Mouse (Mus musculus): ENCODE measurements around the gene Cog3. TPM values are rescaled to one million over a fixed set of nuclear protein-coding genes. Genes with fewer than 3 reads are reported as not detected.

Gene Cog3
- polyA plus RNA-seq, 2 experiments, result 6.9 to 7.8 TPM

- Histone ChIP-seq H3K27ac (no peak overlapping the region), H3K4me1 (replicated peaks; ENCODE audit: control insufficient read depth in 2 of 2, insufficient read depth in 2 of 2, low read length in 1 of 2) (no peaks in the 10 kb centered on the region), H3K9ac (replicated peaks) (no peak overlapping the region), H3K9me3 (ENCODE audit: control insufficient read depth, low read length) (no peaks in the 10 kb centered on the region), H3K36me3 (replicated peaks; ENCODE audit: control insufficient read depth, insufficient read depth, low read depth) (no peaks in the 10 kb centered on the region), H3K4me2 (ENCODE audit: low read depth) (no peak overlapping the region), H3K4me3 (ENCODE audit: insufficient read depth in 1 of 2, low read depth in 2 of 2, low read length in 2 of 2) (no peak overlapping the region), H3K27me3 (ENCODE audit: control insufficient read depth, insufficient read depth, low read length) (no peaks in the 10 kb centered on the region; the same call in 1 of the 2 replicates)
- no peak for ATAC-seq (ENCODE audit: insufficient read depth)
- no peak for TF ChIP-seq CTCF (IDR thresholded peaks at IDR 0.05; ENCODE audit: low read depth)
- no peak for TF ChIP-seq EP300 (IDR thresholded peaks at IDR 0.05; ENCODE audit: low read depth)
- WGBS (ENCODE audit: insufficient replicate concordance), result 74% methylated on average over 4 of the region's 4 CpGs
- DNase-seq (ENCODE audit: low read depth in 3 of 3, low spot score in 3 of 3), result no peak
Observed at GRCm38 (mm10) chr14:75793110-75793509, 38.8 kb upstream of the Cog3 start.

DNA sequence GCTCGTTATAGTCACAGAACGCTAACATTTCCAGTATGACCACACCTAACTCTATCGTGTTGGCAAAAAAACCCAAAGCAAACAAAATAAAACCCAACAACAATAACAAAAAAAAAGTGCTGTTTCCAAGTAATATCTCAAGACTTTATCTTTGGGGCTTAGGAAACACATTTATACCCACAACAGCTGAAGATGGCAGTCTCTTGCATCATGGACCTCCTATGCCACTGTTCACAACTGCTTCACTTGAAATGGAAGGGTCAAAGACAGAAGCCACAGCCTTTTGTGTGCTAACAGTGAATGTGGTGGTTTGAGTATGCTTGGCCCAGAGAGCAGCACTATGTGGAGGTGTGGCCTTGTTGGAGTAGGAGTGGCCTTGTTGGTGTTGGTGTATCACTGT lies 37.1 kb upstream of the Cog3 start:
- WGBS (ENCODE audit: insufficient replicate concordance), result 68% methylated on average over 3 of the region's 3 CpGs
- H3K4me2 ChIP-seq (ENCODE audit: low read depth), result no peak overlapping the region
- ATAC-seq (ENCODE audit: insufficient read depth), result no peak
- no peaks in the 10 kb centered on the region for H3K9me3 ChIP-seq (ENCODE audit: control insufficient read depth, low read length)
- H3K4me1 ChIP-seq (replicated peaks; ENCODE audit: control insufficient read depth in 2 of 2, insufficient read depth in 2 of 2, low read length in 1 of 2), result peaks cover 3 to 4% of the 10 kb centered on the region in 2 experiments; a peak in 2 of 4 replicates
- H3K36me3 ChIP-seq (replicated peaks; ENCODE audit: control insufficient read depth, insufficient read depth, low read depth), result no peaks in the 10 kb centered on the region
- H3K27me3 ChIP-seq (ENCODE audit: control insufficient read depth, insufficient read depth, low read length), result no peaks in the 10 kb centered on the region; the same call in 1 of the 2 replicates
- H3K4me3 ChIP-seq (ENCODE audit: insufficient read depth in 1 of 2, low read depth in 2 of 2, low read length in 2 of 2), result no peak overlapping the region
- no peak overlapping the region for H3K9ac ChIP-seq (replicated peaks)
- TF ChIP-seq EP300 (IDR thresholded peaks at IDR 0.05; ENCODE audit: low read depth) (no peak), CTCF (IDR thresholded peaks at IDR 0.05; ENCODE audit: low read depth) (no peak)
- no peak for DNase-seq (ENCODE audit: low read depth in 3 of 3, low spot score in 3 of 3)
- H3K27ac ChIP-seq, result no peak overlapping the region

DNA sequence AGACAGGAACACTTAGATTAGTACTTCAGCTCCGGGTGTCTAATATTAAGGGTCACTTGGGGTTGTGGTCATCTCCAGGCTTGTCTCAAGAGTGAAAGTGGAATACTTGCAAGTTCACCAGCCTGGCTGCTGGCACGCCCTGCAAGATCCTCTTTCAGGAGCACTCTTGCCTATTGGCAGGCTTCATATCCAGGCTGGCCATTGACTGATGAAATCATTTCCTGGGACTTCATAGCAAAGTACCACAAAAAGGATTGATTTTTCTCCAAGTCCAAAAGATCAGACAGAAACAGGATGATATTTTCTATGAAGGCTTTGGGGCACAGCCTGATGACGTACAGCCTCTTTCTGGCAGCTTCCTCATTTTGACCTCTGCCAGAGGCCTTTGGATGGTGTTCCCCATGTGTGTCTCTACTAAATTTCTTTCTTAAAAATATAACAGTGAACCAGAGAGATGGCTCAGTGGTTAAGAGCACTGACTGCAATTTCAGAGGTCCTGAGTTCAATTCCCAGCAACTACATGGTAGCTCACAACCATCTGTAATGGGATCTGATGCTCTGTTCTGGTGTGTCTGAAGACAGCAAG lies 36.2 kb upstream of the Cog3 start:
- Histone ChIP-seq H3K4me2 (ENCODE audit: low read depth) (no peak overlapping the region), H3K9me3 (ENCODE audit: control insufficient read depth, low read length) (no peaks in the 10 kb centered on the region), H3K4me3 (ENCODE audit: insufficient read depth in 1 of 2, low read depth in 2 of 2, low read length in 2 of 2) (no peak overlapping the region), H3K9ac (replicated peaks) (no peak overlapping the region), H3K27ac (no peak overlapping the region), H3K36me3 (replicated peaks; ENCODE audit: control insufficient read depth, insufficient read depth, low read depth) (no peaks in the 10 kb centered on the region), H3K4me1 (replicated peaks; ENCODE audit: control insufficient read depth in 2 of 2, insufficient read depth in 2 of 2, low read length in 1 of 2) (peaks cover 3 to 7% of the 10 kb centered on the region in 2 experiments; a peak in 2 of 4 replicates), H3K27me3 (ENCODE audit: control insufficient read depth, insufficient read depth, low read length) (no peaks in the 10 kb centered on the region)
- TF ChIP-seq EP300 (IDR thresholded peaks at IDR 0.05; ENCODE audit: low read depth) (no peak), CTCF (IDR thresholded peaks at IDR 0.05; ENCODE audit: low read depth) (no peak)
- DNase-seq (ENCODE audit: low read depth in 3 of 3, low spot score in 3 of 3), result no peak
- ATAC-seq (ENCODE audit: insufficient read depth), result no peak
- WGBS (ENCODE audit: insufficient replicate concordance), result 55% methylated on average over 3 of the region's 3 CpGs

- Histone ChIP-seq H3K9ac (replicated peaks) (no peak overlapping the region), H3K9me3 (ENCODE audit: control insufficient read depth, low read length) (no peaks in the 10 kb centered on the region), H3K4me1 (replicated peaks; ENCODE audit: control insufficient read depth in 2 of 2, insufficient read depth in 2 of 2, low read length in 1 of 2) (peaks cover 3 to 7% of the 10 kb centered on the region in 2 experiments; a peak in 2 of 4 replicates), H3K27me3 (ENCODE audit: control insufficient read depth, insufficient read depth, low read length) (no peaks in the 10 kb centered on the region), H3K4me3 (ENCODE audit: insufficient read depth in 1 of 2, low read depth in 2 of 2, low read length in 2 of 2) (no peak overlapping the region), H3K27ac (no peak overlapping the region), H3K36me3 (replicated peaks; ENCODE audit: control insufficient read depth, insufficient read depth, low read depth) (no peaks in the 10 kb centered on the region), H3K4me2 (ENCODE audit: low read depth) (no peak overlapping the region)
- ATAC-seq (ENCODE audit: insufficient read depth) (no peak), DNase-seq (ENCODE audit: low read depth in 3 of 3, low spot score in 3 of 3) (no peak)
- TF ChIP-seq CTCF (IDR thresholded peaks at IDR 0.05; ENCODE audit: low read depth), result no peak
- TF ChIP-seq EP300 (IDR thresholded peaks at IDR 0.05; ENCODE audit: low read depth), result no peak
- WGBS (ENCODE audit: insufficient replicate concordance), result 66% methylated on average over 6 of the region's 6 CpGs
Observed at GRCm38 (mm10) chr14:75789291-75789690, 35.0 kb upstream of the Cog3 start.

GRCm38 (mm10) chr14:75787794-75788175 lies 33.5 kb upstream of the Cog3 start:
- peaks cover 3 to 7% of the 10 kb centered on the region in 2 experiments; a peak in 2 of 4 replicates for H3K4me1 ChIP-seq (replicated peaks; ENCODE audit: control insufficient read depth in 2 of 2, insufficient read depth in 2 of 2, low read length in 1 of 2)
- 17% methylated on average over 7 of the region's 7 CpGs for WGBS (ENCODE audit: insufficient replicate concordance)
- no peak for ATAC-seq (ENCODE audit: insufficient read depth)

More at GRCm38 (mm10) chr14:75787794-75788175, 33.5 kb upstream of the Cog3 start:
- H3K27me3 ChIP-seq (ENCODE audit: control insufficient read depth, insufficient read depth, low read length), result no peaks in the 10 kb centered on the region
- peak overlapping the region; percentile 70 for H3K9ac ChIP-seq (replicated peaks)
- TF ChIP-seq EP300 (IDR thresholded peaks at IDR 0.05; ENCODE audit: low read depth), result no peak
- peak overlapping the region; percentile 13 to 70; a peak in 3 of 4 replicates for H3K4me3 ChIP-seq (ENCODE audit: insufficient read depth in 1 of 2, low read depth in 2 of 2, low read length in 2 of 2)
- H3K9me3 ChIP-seq (ENCODE audit: control insufficient read depth, low read length), result no peaks in the 10 kb centered on the region
- H3K27ac ChIP-seq, result no peak overlapping the region
- H3K36me3 ChIP-seq (replicated peaks; ENCODE audit: control insufficient read depth, insufficient read depth, low read depth), result no peaks in the 10 kb centered on the region
- peak in 1 of 3 experiments; percentile 17 for DNase-seq (ENCODE audit: low read depth in 3 of 3, low spot score in 3 of 3)
- H3K4me2 ChIP-seq (ENCODE audit: low read depth), result peak overlapping the region; percentile 79

Data from liver, embryonic 14.5 days (tissue).